Mouse (Mus musculus) kidney, postnatal 4 days (tissue): ENCODE results near the gene C1qbp.
A peak's percentile ranks its signal among the peaks of the same experiment; 100 is the strongest.

ENCODE experiments used
- DNase-seq, 2 experiments: peaks; one replicate each; pipeline ENCODE4 v3.0.0; 2021; ENCODE audit warnings: mixed read lengths in 2 of 2

Gene C1qbp

GRCm38 (mm10) chr11:70982557-70983228, at the start of gene C1qbp:
Gene C1qbp, minus strand, starts transcription at chr11:70983026.
- DNase-seq: peak; percentile 98

- no peak for DNase-seq
Measured at GRCm38 (mm10) chr11:71032070-71032469, 49.2 kb upstream of the C1qbp start.

GRCm38 (mm10) chr11:71029403-71030118, 46.7 kb upstream of the C1qbp start:
- no peak for DNase-seq

GRCm38 (mm10) chr11:71028280-71028679, 45.5 kb upstream of the C1qbp start:
- DNase-seq: no peak

GRCm38 (mm10) chr11:71019201-71020068, 36.6 kb upstream of the C1qbp start, which contains the start of the genes Mis12 and Derl2:
Gene Mis12, plus strand, starts transcription at chr11:71019611.
Gene Derl2, minus strand, starts transcription at chr11:71019841.
- peak; percentile 97 to 99 for DNase-seq

GRCm38 (mm10) chr11:71018416-71019200, 35.8 kb upstream of the C1qbp start:
- DNase-seq: no peak

- no peak for DNase-seq
Measured at GRCm38 (mm10) chr11:71017051-71017450, 34.2 kb upstream of the C1qbp start.

- no peak for DNase-seq
Measured at GRCm38 (mm10) chr11:71012743-71013142, 29.9 kb upstream of the C1qbp start.

- DNase-seq: no peak
Measured at GRCm38 (mm10) chr11:71008321-71008720, 25.5 kb upstream of the C1qbp start.

- DNase-seq: no peak
Measured at GRCm38 (mm10) chr11:71007831-71008230, 25.0 kb upstream of the C1qbp start.

- no peak for DNase-seq
Measured at GRCm38 (mm10) chr11:71007026-71007425, 24.2 kb upstream of the C1qbp start.

GRCm38 (mm10) chr11:71005046-71005445, 22.2 kb upstream of the C1qbp start:
- no peak for DNase-seq

- peak; percentile 98 to 99 for DNase-seq
Measured at GRCm38 (mm10) chr11:71004316-71004773, 21.5 kb upstream of the C1qbp start, which contains the start of gene Dhx33. Gene Dhx33, minus strand, starts transcription at chr11:71004437.

- DNase-seq: no peak
Measured at GRCm38 (mm10) chr11:71003611-71004315, 20.9 kb upstream of the C1qbp start.

- no peak for DNase-seq
Measured at GRCm38 (mm10) chr11:71001167-71001566, 18.3 kb upstream of the C1qbp start.

- no peak for DNase-seq
Measured at GRCm38 (mm10) chr11:70982030-70982429, 796 bp downstream of the C1qbp start.

GRCm38 (mm10) chr11:70980751-70981510, 1.9 kb downstream of the C1qbp start:
- DNase-seq: no peak

GRCm38 (mm10) chr11:70980232-70980631, 2.6 kb downstream of the C1qbp start:
- no peak for DNase-seq

- no peak for DNase-seq
Measured at GRCm38 (mm10) chr11:70977293-70977692, 5.5 kb downstream of the C1qbp start.

GRCm38 (mm10) chr11:70975193-70975592, 7.6 kb downstream of the C1qbp start:
- no peak for DNase-seq

- DNase-seq: peak; percentile 22 to 41
Measured at GRCm38 (mm10) chr11:70973947-70974346, 8.9 kb downstream of the C1qbp start.
